Mouse (Mus musculus) midbrain, postnatal 0 days (tissue): Measurements from ENCODE around the gene Podn. TPM values are rescaled to one million over a fixed set of nuclear protein-coding genes. Genes with fewer than 3 reads are reported as not detected.
A peak's percentile ranks its signal among the peaks of the same experiment; 100 is the strongest.

ENCODE experiments used
- ATAC-seq: fragments of 200-750 bp; cut with Nextera tagmentation; 2 replicates; pipeline ENCODE4 v1.8.0; 2017; ENCODE audit warnings: moderate number of reproducible peaks, mild to moderate bottlenecking, moderate TSS enrichment, moderate library complexity; ENCODE audit not compliant: low FRiP score
- DNase-seq: peaks from one replicate; pipeline ENCODE4 v3.0.0-alpha.2; 2015; ENCODE audit warnings: low spot score
- H3K27ac ChIP-seq: fragments of 300-500 bp; sonication (generic); 2 replicates; pipeline ENCODE4 v1.5.1; 2014; ENCODE audit warnings: low read depth, mild to moderate bottlenecking, low read length, mixed read lengths
- H3K27me3 ChIP-seq: fragments of 300-500 bp; sonication (generic); 2 replicates; pipeline ENCODE4 v1.6.1; 2014; ENCODE audit warnings: low read length, control low read depth, mixed read lengths; ENCODE audit not compliant: insufficient read depth
- H3K36me3 ChIP-seq: fragments of 300-500 bp; sonication (generic); 2 replicates; pipeline ENCODE4 v1.6.1; 2014; ENCODE audit warnings: low read length, control low read depth, mixed read lengths; ENCODE audit not compliant: insufficient read depth
- H3K4me1 ChIP-seq: fragments of 300-500 bp; sonication (generic); 2 replicates; pipeline ENCODE4 v1.6.1; 2014; ENCODE audit warnings: mild to moderate bottlenecking, control low read depth, antibody characterized with exemption, low read length, mixed read lengths; ENCODE audit not compliant: insufficient read depth
- H3K4me2 ChIP-seq: fragments of 300-500 bp; sonication (generic); 2 replicates; pipeline ENCODE4 v1.6.1; 2014; ENCODE audit warnings: low read depth, mild to moderate bottlenecking, low read length, mixed read lengths; ENCODE audit not compliant: poor library complexity, severe bottlenecking
- H3K4me3 ChIP-seq: fragments of 300-500 bp; sonication (generic); 2 replicates; pipeline ENCODE4 v1.5.1; 2014; ENCODE audit warnings: low read depth, mild to moderate bottlenecking, low read length, moderate library complexity
- H3K9ac ChIP-seq: fragments of 300-500 bp; sonication (generic); replicated peaks from 2 replicates; pipeline ENCODE4 v1.6.1; 2014; ENCODE audit warnings: mild to moderate bottlenecking, low read length, moderate library complexity, mixed read lengths; ENCODE audit not compliant: poor library complexity, severe bottlenecking
- H3K9me3 ChIP-seq: fragments of 300-500 bp; sonication (generic); 2 replicates; pipeline ENCODE4 v1.6.1; 2016; ENCODE audit warnings: low read length, control low read depth
- CTCF ChIP-seq: IDR thresholded peaks from 2 replicates; pipeline ENCODE4 v1.5.1; 2016; ENCODE audit warnings: antibody characterized with exemption, mild to moderate bottlenecking
- WGBS: fragments of 180-500 bp; shearing (Covaris S2); extraction: QIAGEN DNeasy Blood & Tissue Kit; methylation state at CpG from one replicate; pipeline ENCODE4 v1.1.7; 2014; 5-methylcytosine and 5-hydroxymethylcytosine counted together
- polyA plus RNA-seq: library from polyadenylated mRNA; unstranded; fragments of >200 nt; fragmentation: Nextera tagmentation; extraction: Ambion mirVana; gene quantifications from 2 replicates; pipeline ENCODE4 v1.2.1, GENCODE M21; 2015
- total RNA-seq: library from RNA; depleted of rRNA; stranded (reverse); fragments of >200 nt; gene quantifications from 2 replicates; pipeline ENCODE4 v1.2.3, GENCODE M21; 2014

Podn gene
- total and polyA plus RNA-seq, 2 experiments from 2014 or later = 1.5 to 5.7 TPM

GRCm38 (mm10) chr4:108074204-108074823 lies 21.9 kb downstream of the Podn start:
- ATAC-seq (no peak), DNase-seq (no peak)
- no peak for TF ChIP-seq CTCF
- Histone ChIP-seq H3K27me3 (no peaks in the 10 kb centered on the region), H3K9ac (no peak overlapping the region), H3K4me3 (no peak overlapping the region), H3K9me3 (no peaks in the 10 kb centered on the region), H3K4me1 (no peaks in the 10 kb centered on the region), H3K36me3 (peaks cover 3% of the 10 kb centered on the region; the same call in 1 of the 2 replicates), H3K4me2 (no peak overlapping the region), H3K27ac (no peak overlapping the region)
- WGBS = 87% methylated on average over 3 of the region's 3 CpGs

DNA sequence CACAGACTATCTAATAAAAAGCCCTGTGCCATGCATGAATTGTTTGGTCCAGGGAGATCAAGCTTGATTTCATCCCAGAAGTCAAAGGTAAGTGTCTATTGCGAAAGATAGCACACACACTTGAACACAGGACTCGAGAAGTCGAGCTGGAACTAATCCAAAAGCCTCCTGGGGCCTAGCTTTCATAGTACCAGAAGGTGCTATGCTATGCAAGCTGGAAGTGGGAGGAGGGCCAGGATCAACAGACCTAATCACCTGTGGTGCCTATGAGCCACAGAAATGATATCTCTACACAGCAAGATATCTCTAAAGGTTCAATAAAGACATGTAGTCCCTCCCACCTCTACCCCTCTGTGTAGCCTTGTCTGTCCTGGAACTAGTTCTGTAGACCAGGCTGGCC lies 24.2 kb downstream of the Podn start:
- Histone ChIP-seq H3K36me3 (no peaks in the 10 kb centered on the region; the same call in 1 of the 2 replicates), H3K4me3 (no peak overlapping the region), H3K27ac (no peak overlapping the region), H3K9me3 (no peaks in the 10 kb centered on the region), H3K9ac (no peak overlapping the region), H3K4me1 (no peaks in the 10 kb centered on the region), H3K27me3 (no peaks in the 10 kb centered on the region), H3K4me2 (no peak overlapping the region)
- ATAC-seq (no peak), DNase-seq (no peak)
- no peak for TF ChIP-seq CTCF
- 97% methylated on average over 3 of the region's 3 CpGs for WGBS

DNA sequence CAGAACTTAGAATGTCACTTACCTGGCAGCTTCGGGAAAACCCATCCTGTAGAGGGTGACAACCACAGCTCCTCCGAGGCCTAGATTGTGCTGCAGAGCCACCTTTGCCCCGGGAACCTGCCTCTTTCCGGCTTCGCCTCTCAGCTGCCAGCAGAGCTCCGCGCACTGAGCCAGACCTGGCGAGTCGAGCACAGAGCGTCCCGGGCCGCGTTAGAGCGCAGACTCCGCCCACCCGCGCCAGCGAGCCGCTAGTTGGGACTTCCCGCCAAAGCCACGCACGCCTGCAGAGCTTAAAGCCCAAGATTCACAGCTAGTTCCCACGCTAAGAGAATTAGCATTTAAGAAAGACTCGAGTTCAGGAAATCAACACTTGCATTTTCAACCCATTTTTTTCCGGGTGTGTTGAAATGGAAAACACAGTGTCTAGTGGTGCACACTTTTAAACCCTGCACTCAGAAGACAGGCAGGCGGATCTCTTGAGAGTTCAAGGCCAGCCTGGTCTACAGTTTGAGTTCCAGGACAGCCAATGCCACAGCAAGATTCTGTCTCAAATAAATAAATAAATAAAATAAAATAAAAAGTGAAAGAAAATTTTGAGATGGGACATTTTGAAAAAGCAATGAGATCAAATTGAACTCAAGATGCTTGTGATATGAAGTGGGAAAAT lies 24.9 kb downstream of the Podn start:
- DNase-seq = peak; percentile 97
- Histone ChIP-seq H3K4me3 (peak overlapping the region; percentile 52), H3K27ac (no peak overlapping the region), H3K4me1 (no peaks in the 10 kb centered on the region), H3K27me3 (no peaks in the 10 kb centered on the region), H3K4me2 (peak overlapping the region; percentile 71), H3K9me3 (no peaks in the 10 kb centered on the region), H3K36me3 (no peaks in the 10 kb centered on the region; the same call in none of the 2 replicates), H3K9ac (peak overlapping the region; percentile 56; the same call in 1 of the 2 replicates)
- TF ChIP-seq CTCF = peak; percentile 28
- 2% methylated on average over 26 of the region's 26 CpGs for WGBS
- ATAC-seq = peak; percentile 95

- Histone ChIP-seq H3K4me1 (no peaks in the 10 kb centered on the region), H3K9me3 (no peaks in the 10 kb centered on the region), H3K36me3 (peaks cover 2% of the 10 kb centered on the region), H3K4me2 (peak overlapping the region; percentile 71), H3K27ac (no peak overlapping the region), H3K4me3 (peak overlapping the region; percentile 52), H3K27me3 (no peaks in the 10 kb centered on the region), H3K9ac (peak overlapping the region; percentile 56)
- ATAC-seq (no peak), DNase-seq (no peak)
- TF ChIP-seq CTCF = no peak
- WGBS = 12% methylated on average over 8 of the region's 8 CpGs
These were observed 25.5 kb downstream of the Podn start for GRCm38 (mm10) chr4:108070723-108071122.

GRCm38 (mm10) chr4:108070286-108070685 lies 26.0 kb downstream of the Podn start:
- WGBS = 71% methylated on average over 4 of the region's 4 CpGs
- H3K4me2 ChIP-seq = peak overlapping the region; percentile 71
- DNase-seq = no peak
- H3K4me1 ChIP-seq = no peaks in the 10 kb centered on the region
- peaks cover 2% of the 10 kb centered on the region for H3K36me3 ChIP-seq
- TF ChIP-seq CTCF = no peak
- H3K27me3 ChIP-seq = no peaks in the 10 kb centered on the region
- H3K9ac ChIP-seq = peak overlapping the region; percentile 56
- H3K9me3 ChIP-seq = no peaks in the 10 kb centered on the region
- no peak for ATAC-seq
- no peak overlapping the region for H3K27ac ChIP-seq
- peak overlapping the region; percentile 52 for H3K4me3 ChIP-seq

DNA sequence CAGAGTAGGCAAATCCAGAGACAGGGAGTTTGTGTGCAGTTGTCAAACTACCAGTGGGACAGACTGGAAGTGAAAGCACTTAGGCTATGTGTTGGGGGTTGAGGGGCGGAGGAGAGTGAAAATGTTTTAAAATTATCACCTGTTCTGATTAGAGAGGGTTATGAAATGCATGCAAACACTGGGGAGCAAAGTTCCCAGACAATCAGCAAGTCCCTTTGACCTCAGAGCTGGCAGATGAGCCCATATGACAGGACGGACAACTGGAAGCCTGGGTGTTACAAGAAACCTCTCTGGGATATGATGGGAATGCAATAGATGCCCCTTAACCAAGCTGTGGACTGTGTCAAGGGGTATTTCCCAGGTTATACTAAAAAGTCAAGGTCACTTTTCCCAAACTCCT lies 28.2 kb downstream of the Podn start:
- no peak for DNase-seq
- Histone ChIP-seq H3K4me3 (no peak overlapping the region), H3K4me2 (no peak overlapping the region), H3K9ac (no peak overlapping the region), H3K27ac (no peak overlapping the region), H3K27me3 (no peaks in the 10 kb centered on the region), H3K9me3 (no peaks in the 10 kb centered on the region), H3K36me3 (peaks cover 2% of the 10 kb centered on the region), H3K4me1 (no peaks in the 10 kb centered on the region)
- ATAC-seq = no peak
- 90% methylated on average over 2 of the region's 2 CpGs for WGBS
- TF ChIP-seq CTCF = no peak
